Mouse (Mus musculus) G1E (cell line): Measurements from ENCODE around the gene Olfr881.

Experiments
- CTCF ChIP-seq: IDR thresholded peaks from 2 replicates; pipeline ENCODE4 v1.5.1; 2012; ENCODE audit warnings: low read depth, low read length, inconsistent platforms, mixed read lengths
- GATA1 ChIP-seq: IDR thresholded peaks from 2 replicates; pipeline ENCODE4 v1.6.1; 2012; ENCODE audit warnings: borderline replicate concordance, low read length, inconsistent platforms, mixed read lengths
- POLR2AphosphoS5 ChIP-seq: IDR thresholded peaks from 2 replicates; pipeline ENCODE4 v1.6.1; 2012; ENCODE audit warnings: low read depth, low read length, inconsistent platforms; ENCODE audit not compliant: insufficient replicate concordance
- TAL1 ChIP-seq: conservative IDR thresholded peaks from 2 replicates; pipeline ENCODE4 v1.6.1; 2012; ENCODE audit warnings: low read depth, low read length, inconsistent platforms, mixed read lengths

DNA sequence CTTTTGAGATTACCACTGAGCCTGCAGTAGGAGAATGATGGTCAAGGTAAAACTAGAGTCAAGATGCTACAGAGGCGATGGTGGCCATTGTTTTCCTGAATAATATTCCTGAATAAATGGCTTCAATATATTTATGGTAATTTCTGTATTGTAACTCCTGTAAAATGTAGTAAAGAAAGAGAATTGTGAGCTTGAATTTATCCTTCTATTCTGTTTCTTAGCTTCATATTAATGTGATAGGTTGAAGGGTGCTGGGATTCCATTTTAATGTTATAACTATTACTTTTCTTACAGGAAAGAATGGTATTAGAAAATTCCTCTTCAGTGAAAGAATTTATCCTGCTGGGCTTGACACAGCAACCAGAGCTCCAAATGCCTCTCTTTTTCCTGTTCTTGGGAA, 33.9 kb downstream of the Olfr881 start, which contains the start of gene Olfr883:
- TF ChIP-seq GATA1 = no peak
- no peak for TF ChIP-seq CTCF
- TF ChIP-seq TAL1 = no peak
- TF ChIP-seq POLR2AphosphoS5 = no peak
